Mouse (Mus musculus): Measurements from ENCODE around the gene Cep19.

DNA sequence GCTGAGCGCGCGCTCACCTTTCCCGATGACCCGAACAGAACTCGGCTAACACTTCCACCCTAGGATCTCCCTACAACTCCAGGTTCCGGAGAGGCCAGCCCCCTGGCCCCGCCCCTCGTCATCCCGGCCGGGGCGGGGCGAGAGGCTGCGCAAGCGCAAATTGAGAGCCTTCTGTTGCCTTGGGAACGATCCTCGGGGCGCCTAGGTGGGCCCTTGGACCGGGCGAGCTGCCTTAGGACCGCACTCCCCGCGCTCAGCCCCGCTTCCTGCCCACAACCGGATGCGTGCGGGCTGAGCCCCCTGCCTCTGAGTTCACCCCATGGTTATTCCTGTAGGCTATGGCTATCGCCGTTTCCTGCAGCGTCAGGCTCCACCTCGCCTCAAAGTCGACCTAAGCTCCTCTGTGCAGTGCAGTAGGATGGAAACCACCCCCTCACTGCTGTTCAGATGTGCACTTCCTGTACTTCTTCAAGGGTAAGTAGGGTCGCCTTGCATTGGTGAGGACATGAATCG lies at the start of gene Cep19, which contains the start of gene Pigx:
- no peak for TF ChIP-seq GATA1 (IDR thresholded peaks at IDR 0.05; ENCODE audit: low read length)
- TF ChIP-seq TAL1 (IDR thresholded peaks at IDR 0.05; ENCODE audit: low read length): no peak
